Mouse (Mus musculus) megakaryocyte, embryonic 14.5 days (primary cell): ENCODE measurements around the gene Kmt5a. TPM values are rescaled to one million over a fixed set of nuclear protein-coding genes. Genes with fewer than 3 reads are reported as not detected.
A peak's percentile ranks its signal among the peaks of the same experiment; 100 is the strongest.
"Not testable (repeated sequence)": the region's sequence is repeated elsewhere in the genome, so short reads cannot be mapped to it uniquely, and the experiment has no call there.

Experiments used
- H3K27me3 ChIP-seq: replicated peaks from 2 replicates; pipeline ENCODE3; 2012; ENCODE audit warnings: inconsistent platforms
- H3K36me3 ChIP-seq: replicated peaks from 2 replicates; pipeline ENCODE3; 2012; ENCODE audit warnings: low read length, inconsistent platforms, mixed read lengths
- H3K4me1 ChIP-seq: 2 replicates; pipeline ENCODE4 v1.6.1; 2012; ENCODE audit warnings: inconsistent platforms
- H3K4me3 ChIP-seq: replicated peaks from 2 replicates; pipeline ENCODE3; 2012; ENCODE audit warnings: moderate library complexity, mild to moderate bottlenecking, inconsistent platforms
- H3K9me3 ChIP-seq: 2 replicates; pipeline ENCODE4 v1.6.1; 2012; ENCODE audit warnings: inconsistent platforms
- FLI1 ChIP-seq: IDR thresholded peaks from 2 replicates; pipeline ENCODE4 v1.6.1; 2012; ENCODE audit warnings: low read length, inconsistent platforms, mixed read lengths
- GATA1 ChIP-seq: IDR thresholded peaks from 3 replicates; pipeline ENCODE4 v1.6.1; 2012; ENCODE audit warnings: mixed read lengths, low read length, inconsistent platforms, borderline replicate concordance
- polyA plus RNA-seq: library from polyadenylated mRNA; stranded (reverse); fragments of >175 nt; gene quantifications from 2 replicates; pipeline ENCODE4 v1.2.3, GENCODE M21; 2012; ENCODE audit warnings: low replicate concordance; ENCODE audit not compliant: insufficient read depth

Kmt5a gene
- polyA plus RNA-seq, 1 experiment: 134 TPM

DNA sequence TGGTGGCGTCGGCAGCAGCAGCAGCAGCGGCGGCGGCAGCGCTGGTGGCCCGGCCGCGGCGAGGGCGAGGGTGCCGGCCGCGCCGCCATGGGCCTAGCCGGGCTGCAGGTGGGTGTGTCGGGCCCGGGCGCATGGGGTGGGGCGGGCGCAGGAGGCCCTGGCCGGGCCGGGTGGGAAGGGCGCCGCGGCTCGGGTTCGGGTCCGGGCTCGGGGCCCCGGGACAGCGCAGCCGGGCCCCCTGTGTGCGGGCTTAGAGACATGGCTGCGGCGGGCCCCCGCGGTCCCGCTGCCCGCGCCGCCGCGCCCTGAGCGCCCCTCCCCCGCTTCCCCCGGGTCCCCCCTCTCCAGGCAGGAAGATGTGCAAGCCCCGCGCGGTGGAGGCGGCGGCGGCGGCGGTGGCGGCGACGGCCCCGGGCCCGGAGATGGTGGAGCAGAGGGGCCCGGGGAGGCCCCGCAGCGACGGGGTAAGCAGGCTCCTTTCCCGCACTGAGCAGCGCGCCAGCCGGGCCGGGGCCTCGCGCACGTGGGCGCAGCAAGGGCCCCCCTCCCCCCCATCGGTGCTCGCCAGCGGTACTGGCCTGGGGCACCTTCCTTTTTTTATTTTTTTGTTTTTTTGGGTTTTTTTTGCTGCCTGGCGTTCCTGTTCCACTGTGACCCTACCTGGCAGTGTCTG, 6.0 kb downstream of the Kmt5a start:
- H3K9me3 ChIP-seq: no peaks in the 10 kb centered on the region
- peaks cover 78% of the 10 kb centered on the region for H3K4me1 ChIP-seq
- peaks cover 40% of the 10 kb centered on the region for H3K36me3 ChIP-seq
- TF ChIP-seq FLI1: no peak
- no peak for TF ChIP-seq GATA1
- peak overlapping the region; percentile 94 for H3K4me3 ChIP-seq
- no peaks in the 10 kb centered on the region for H3K27me3 ChIP-seq

DNA sequence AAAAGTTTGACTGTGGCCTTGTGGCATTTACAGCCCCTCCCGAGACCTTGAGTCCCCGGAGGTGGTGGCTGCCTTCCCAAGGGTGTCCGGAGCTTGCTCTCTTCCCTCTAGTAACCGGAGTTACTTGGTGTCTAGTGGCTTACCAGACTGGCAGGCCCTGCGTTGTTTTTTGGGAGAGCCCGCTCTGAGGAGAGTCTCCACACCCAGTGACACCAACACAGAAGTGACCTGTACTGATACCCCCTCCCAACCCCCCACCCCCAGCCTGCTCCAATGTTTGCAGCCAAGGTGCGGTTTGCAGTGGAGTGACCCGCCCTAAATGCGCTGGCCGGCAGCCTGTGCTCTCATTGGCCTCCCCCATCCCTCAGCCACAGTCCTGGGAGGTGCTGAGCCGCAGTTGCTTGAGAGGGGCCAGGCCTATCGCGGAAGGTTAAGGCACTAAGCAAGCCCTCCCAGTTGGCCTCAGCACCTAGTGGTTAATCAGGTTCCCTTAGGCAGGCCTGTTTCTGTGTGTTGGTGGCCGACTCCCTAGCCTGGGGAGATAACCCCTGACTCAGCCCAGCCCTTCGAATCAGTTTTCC, 6.7 kb downstream of the Kmt5a start:
- H3K4me1 ChIP-seq: peaks cover 75% of the 10 kb centered on the region
- no peaks in the 10 kb centered on the region for H3K9me3 ChIP-seq
- H3K27me3 ChIP-seq: no peaks in the 10 kb centered on the region
- H3K4me3 ChIP-seq: peak overlapping the region; percentile 94
- H3K36me3 ChIP-seq: peaks cover 46% of the 10 kb centered on the region
- no peak for TF ChIP-seq GATA1
- no peak for TF ChIP-seq FLI1

DNA sequence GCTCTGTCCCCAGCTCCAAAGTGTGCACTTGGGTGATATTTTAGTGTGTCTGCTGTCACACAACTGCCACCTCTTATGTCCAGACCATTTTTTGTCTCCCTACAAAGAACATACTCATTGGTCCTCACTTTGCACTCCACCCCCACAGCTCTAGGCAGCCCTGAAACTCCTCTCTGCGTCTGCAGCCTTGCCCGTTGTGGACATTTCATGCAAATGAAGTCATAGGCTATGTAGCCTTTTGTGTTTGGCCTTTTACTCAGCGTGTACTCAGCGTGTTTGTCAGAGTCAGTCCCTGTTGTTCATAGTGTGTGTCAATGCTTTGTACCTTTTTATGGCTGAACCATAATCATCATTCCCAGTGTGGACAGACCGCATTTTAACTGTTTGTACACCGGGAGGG, 9.8 kb downstream of the Kmt5a start:
- Histone ChIP-seq H3K4me1 (peaks cover 69% of the 10 kb centered on the region), H3K27me3 (no peaks in the 10 kb centered on the region), H3K36me3 (peaks cover 76% of the 10 kb centered on the region), H3K9me3 (no peaks in the 10 kb centered on the region), H3K4me3 (no peak overlapping the region)
- TF ChIP-seq FLI1 (no peak), GATA1 (no peak)

GRCm38 (mm10) chr5:124450051-124450450, 10.3 kb downstream of the Kmt5a start:
- H3K4me1 ChIP-seq: peaks cover 70% of the 10 kb centered on the region
- no peak overlapping the region for H3K4me3 ChIP-seq

GRCm38 (mm10) chr5:124450641-124451340, 11.1 kb downstream of the Kmt5a start:
- peaks cover 77% of the 10 kb centered on the region for H3K4me1 ChIP-seq
- H3K27me3 ChIP-seq: no peaks in the 10 kb centered on the region
- TF ChIP-seq FLI1 (no peak), GATA1 (no peak)
- H3K9me3 ChIP-seq: no peaks in the 10 kb centered on the region
- peaks cover 87% of the 10 kb centered on the region for H3K36me3 ChIP-seq
- H3K4me3 ChIP-seq: no peak overlapping the region

More at GRCm38 (mm10) chr5:124450051-124450450, 10.3 kb downstream of the Kmt5a start:
- TF ChIP-seq GATA1 (no peak), FLI1 (no peak)
- H3K9me3 ChIP-seq: no peaks in the 10 kb centered on the region
- no peaks in the 10 kb centered on the region for H3K27me3 ChIP-seq
- H3K36me3 ChIP-seq: peaks cover 81% of the 10 kb centered on the region

DNA sequence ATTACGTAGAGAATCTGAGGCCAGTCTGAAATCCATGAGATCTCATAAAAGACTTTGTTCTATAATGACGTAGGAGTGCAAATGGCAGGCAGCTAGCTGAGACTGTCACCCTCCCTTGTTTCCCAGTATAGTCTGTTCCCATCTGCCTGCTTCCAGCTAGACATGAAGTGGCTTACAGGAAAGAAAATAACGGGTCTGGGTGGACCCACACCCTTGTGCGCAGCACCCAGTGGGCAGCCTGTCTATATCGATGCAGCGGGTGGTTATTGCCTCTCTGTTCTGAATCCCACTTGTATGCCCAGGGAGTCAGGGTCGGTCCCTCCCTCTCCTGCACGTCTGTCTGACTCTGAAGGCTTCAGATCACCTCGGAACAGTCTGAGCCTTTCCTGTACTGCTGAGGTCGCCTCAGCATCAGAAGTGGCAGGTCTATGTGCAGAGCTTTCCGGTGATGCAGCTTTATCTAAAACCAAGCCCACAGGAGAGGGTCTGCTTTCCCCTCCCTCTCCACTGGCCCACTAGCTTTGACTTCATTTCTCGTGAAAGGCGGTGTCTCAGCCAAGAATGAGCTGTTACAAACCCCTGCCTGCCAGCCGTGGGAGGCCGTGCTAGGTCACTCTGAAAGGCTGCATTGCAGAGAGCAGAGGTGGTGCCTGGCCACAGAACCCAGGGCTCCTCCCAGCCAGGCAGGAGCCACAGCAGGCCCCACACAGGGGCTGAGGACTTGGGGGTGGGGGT, 12.9 kb downstream of the Kmt5a start:
- no peaks in the 10 kb centered on the region for H3K27me3 ChIP-seq
- no peak overlapping the region for H3K4me3 ChIP-seq
- peaks cover 97% of the 10 kb centered on the region for H3K36me3 ChIP-seq
- H3K4me1 ChIP-seq: peaks cover 68% of the 10 kb centered on the region
- TF ChIP-seq FLI1: no peak
- TF ChIP-seq GATA1: no peak
- no peaks in the 10 kb centered on the region for H3K9me3 ChIP-seq

- H3K4me3 ChIP-seq: no peak overlapping the region
- peaks cover 61% of the 10 kb centered on the region for H3K4me1 ChIP-seq
- H3K36me3 ChIP-seq: peaks cover 97% of the 10 kb centered on the region
- no peaks in the 10 kb centered on the region for H3K27me3 ChIP-seq
- H3K9me3 ChIP-seq: no peaks in the 10 kb centered on the region
- TF ChIP-seq GATA1 (no peak), FLI1 (no peak)
Observed at GRCm38 (mm10) chr5:124453339-124454081, 13.8 kb downstream of the Kmt5a start.

DNA sequence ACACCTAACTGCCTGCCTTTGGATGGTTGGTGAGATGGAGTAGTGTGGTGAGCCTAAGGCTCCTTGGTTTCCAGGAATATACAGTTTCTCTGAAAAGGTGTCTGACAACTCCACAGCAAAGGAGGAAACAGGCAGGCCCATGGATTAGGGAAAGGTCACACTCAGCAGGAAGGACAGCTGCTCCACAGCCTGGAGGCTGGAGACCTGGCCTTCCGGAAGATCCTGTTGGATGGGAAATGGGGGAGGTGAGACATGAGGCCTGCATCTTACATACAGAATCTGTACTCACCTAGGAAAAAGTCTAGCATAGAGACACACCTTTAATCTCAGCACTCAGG, 14.3 kb downstream of the Kmt5a start:
- H3K4me3 ChIP-seq: no peak overlapping the region
- TF ChIP-seq FLI1 (no peak), GATA1 (no peak)
- H3K36me3 ChIP-seq: peaks cover 97% of the 10 kb centered on the region
- no peaks in the 10 kb centered on the region for H3K9me3 ChIP-seq
- no peaks in the 10 kb centered on the region for H3K27me3 ChIP-seq
- H3K4me1 ChIP-seq: peaks cover 56% of the 10 kb centered on the region

- TF ChIP-seq GATA1: no peak
- Histone ChIP-seq H3K27me3 (no peaks in the 10 kb centered on the region), H3K4me3 (no peak overlapping the region), H3K4me1 (peaks cover 43% of the 10 kb centered on the region), H3K36me3 (peaks cover 92% of the 10 kb centered on the region), H3K9me3 (no peaks in the 10 kb centered on the region)
Observed at GRCm38 (mm10) chr5:124456762-124457161, 17.0 kb downstream of the Kmt5a start.

DNA sequence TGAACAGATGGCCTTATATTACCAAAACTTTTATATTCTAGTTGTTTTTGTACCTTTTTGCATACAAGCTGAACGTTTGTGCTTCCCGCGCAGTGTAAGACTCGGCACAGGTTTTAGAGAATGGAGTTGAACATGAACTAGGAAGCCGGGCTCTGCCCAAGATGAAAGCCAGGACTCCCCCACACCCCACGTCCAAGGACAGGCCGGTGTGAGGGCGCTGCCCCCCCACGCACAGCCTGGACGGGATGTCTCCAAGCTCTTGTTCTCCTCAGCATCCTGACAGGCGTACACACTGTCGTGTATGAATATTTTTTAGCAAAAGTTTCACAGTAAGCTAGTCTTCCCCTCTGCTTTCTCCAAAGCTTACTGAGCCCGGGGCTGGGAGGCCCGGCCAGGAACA, 21.2 kb downstream of the Kmt5a start:
- not testable (repeated sequence) for H3K4me3 ChIP-seq, H3K27me3 ChIP-seq, H3K4me1 ChIP-seq, H3K9me3 ChIP-seq
- H3K36me3 ChIP-seq: peaks cover 92% of the 10 kb centered on the region
